Mouse (Mus musculus) left cerebral cortex, adult 2 months (tissue): ENCODE measurements around the gene Mllt3. TPM values are rescaled to one million over a fixed set of nuclear protein-coding genes. Genes with fewer than 3 reads are reported as not detected.
A peak's percentile ranks its signal among the peaks of the same experiment; 100 is the strongest.

Experiments
- DNase-seq, 2 experiments: peaks; one replicate each; pipeline ENCODE4 v3.0.0; 2021 to 2022; ENCODE audit warnings: low spot score in 2 of 2, mixed read lengths in 1 of 2; ENCODE audit errors: extremely low spot score in 1 of 2
- H3K27ac ChIP-seq: fragments of 200-600 bp; 2 replicates; pipeline ENCODE4 v1.8.1; 2022
- H3K4me3 ChIP-seq: fragments of 200-600 bp; 2 replicates; pipeline ENCODE4 v1.8.1; 2022
- CTCF ChIP-seq: fragments of 200-600 bp; IDR thresholded peaks from 2 replicates; pipeline ENCODE4 v1.8.1; 2022; ENCODE audit warnings: antibody characterized with exemption, mild to moderate bottlenecking, moderate library complexity
- intact Hi-C: fragments of 180-260 bp; cut with DNase I; formaldehyde crosslinking; loops from one replicate; pipeline ENCODE4 v1.15.1; 2025
- total RNA-seq, 2 experiments: library from RNA; stranded (reverse); gene quantifications; 2 replicates each; pipeline ENCODE4 v1.2.3; 2021

Gene Mllt3
- total RNA-seq, 2 experiments from 2014 or later, result 37.1 to 41.7 TPM

GRCm38 (mm10) chr4:87739524-87740128 is 293.5 kb downstream of the Mllt3 start:
- H3K4me3 ChIP-seq, result no peak overlapping the region
- H3K27ac ChIP-seq, result no peak overlapping the region
- intact Hi-C loops, result no loop called here
- no peak for DNase-seq
- no peak for TF ChIP-seq CTCF

GRCm38 (mm10) chr4:87739104-87739503 is 294.1 kb downstream of the Mllt3 start:
- Histone ChIP-seq H3K27ac (no peak overlapping the region), H3K4me3 (no peak overlapping the region)
- intact Hi-C loops, result no loop called here
- no peak for TF ChIP-seq CTCF
- DNase-seq, result no peak

GRCm38 (mm10) chr4:87737201-87737806 is 295.9 kb downstream of the Mllt3 start:
- no peak for DNase-seq
- intact Hi-C loops, result no loop called here
- Histone ChIP-seq H3K27ac (no peak overlapping the region), H3K4me3 (no peak overlapping the region)
- no peak for TF ChIP-seq CTCF

GRCm38 (mm10) chr4:87736779-87737178 is 296.4 kb downstream of the Mllt3 start:
- TF ChIP-seq CTCF, result no peak
- DNase-seq, result no peak

GRCm38 (mm10) chr4:87731118-87731672 is 302.0 kb downstream of the Mllt3 start:
- TF ChIP-seq CTCF, result no peak
- Histone ChIP-seq H3K4me3 (no peak overlapping the region), H3K27ac (no peak overlapping the region)
- no peak for DNase-seq
- intact Hi-C loops, result no loop called here

More at GRCm38 (mm10) chr4:87736779-87737178, 296.4 kb downstream of the Mllt3 start:
- intact Hi-C loops, result no loop called here
- Histone ChIP-seq H3K27ac (no peak overlapping the region), H3K4me3 (no peak overlapping the region)

- TF ChIP-seq CTCF, result no peak
- Histone ChIP-seq H3K4me3 (no peak overlapping the region), H3K27ac (peak overlapping the region; percentile 53; the same call in 1 of the 2 replicates)
- intact Hi-C loops, result loop anchor here (5.0 kb wide), 3 partner anchors 134 to 361 kb away; no protein-coding TSS in a partner anchor
- DNase-seq, result peak; percentile 14 to 31
These were observed 304.6 kb downstream of the Mllt3 start for GRCm38 (mm10) chr4:87728581-87728980.

GRCm38 (mm10) chr4:87723448-87723847 is 309.7 kb downstream of the Mllt3 start:
- H3K27ac ChIP-seq, result no peak overlapping the region
- TF ChIP-seq CTCF, result no peak
- no peak for DNase-seq
- no peak overlapping the region for H3K4me3 ChIP-seq
- intact Hi-C loops, result no loop called here

Other genes with a start within 250 kb of the Mllt3 start
- gene Focad, start 61.3 kb upstream of the Mllt3 start, total RNA-seq, result 10 to 100 TPM; 50.7 to 54.7 TPM